Mouse (Mus musculus): Measurements from ENCODE around the gene Slco2b1.

Gene Slco2b1

GRCm38 (mm10) chr7:99648623-99649022 is 62.5 kb downstream of the Slco2b1 start:
- peak; percentile 31 for DNase-seq (ENCODE audit: low spot score)

DNA sequence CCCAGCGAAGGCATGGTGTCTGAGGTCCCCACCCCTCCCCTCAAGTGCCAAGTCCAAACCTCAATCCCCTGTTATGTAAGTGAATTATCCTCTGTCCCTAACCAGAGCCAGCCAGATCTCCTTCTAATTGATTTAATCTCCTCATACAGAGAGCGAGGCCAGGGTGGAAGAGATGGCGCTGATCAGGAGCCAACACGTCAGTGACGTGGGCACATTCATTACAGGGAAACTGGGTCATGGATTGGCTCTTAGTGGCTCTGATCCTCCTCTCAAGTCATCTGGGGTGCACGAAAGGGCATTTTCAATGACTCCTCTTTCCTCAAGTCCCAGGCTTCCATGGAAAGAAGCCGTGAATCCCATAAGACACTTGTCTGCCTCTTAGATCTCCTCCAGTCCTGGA is 66.4 kb downstream of the Slco2b1 start:
- no peak for DNase-seq (ENCODE audit: low spot score)

- no peak for DNase-seq (ENCODE audit: low spot score)
Measured at GRCm38 (mm10) chr7:99642078-99642477, 69.1 kb downstream of the Slco2b1 start.

- DNase-seq (ENCODE audit: low spot score) = no peak
Measured at GRCm38 (mm10) chr7:99641245-99641644, 69.9 kb downstream of the Slco2b1 start.

GRCm38 (mm10) chr7:99633966-99634665 is 77.0 kb downstream of the Slco2b1 start:
- DNase-seq (ENCODE audit: low spot score) = no peak

- DNase-seq (ENCODE audit: low spot score) = no peak
Measured at GRCm38 (mm10) chr7:99632286-99632685, 78.9 kb downstream of the Slco2b1 start.

DNA sequence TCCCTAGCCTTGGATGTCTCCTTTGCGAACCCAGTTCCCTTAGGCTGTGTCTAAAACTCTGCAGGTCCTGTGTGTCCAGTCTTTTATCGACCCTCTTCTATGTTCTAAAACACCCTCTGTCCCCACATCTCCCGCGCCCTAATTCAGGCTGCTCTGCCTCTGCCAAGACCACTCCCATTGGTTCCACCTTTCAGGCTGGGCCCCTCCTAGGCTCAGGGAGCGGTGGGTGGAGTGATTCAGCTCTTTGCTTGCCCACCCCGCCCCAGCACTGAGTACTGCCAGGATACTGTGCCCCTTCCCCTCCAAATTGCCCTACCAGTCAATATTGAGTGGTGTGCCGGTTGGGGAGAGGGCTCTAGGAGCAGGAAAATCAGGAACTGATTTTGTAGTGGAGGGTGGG is 83.8 kb downstream of the Slco2b1 start:
- no peak for DNase-seq (ENCODE audit: low spot score)

DNA sequence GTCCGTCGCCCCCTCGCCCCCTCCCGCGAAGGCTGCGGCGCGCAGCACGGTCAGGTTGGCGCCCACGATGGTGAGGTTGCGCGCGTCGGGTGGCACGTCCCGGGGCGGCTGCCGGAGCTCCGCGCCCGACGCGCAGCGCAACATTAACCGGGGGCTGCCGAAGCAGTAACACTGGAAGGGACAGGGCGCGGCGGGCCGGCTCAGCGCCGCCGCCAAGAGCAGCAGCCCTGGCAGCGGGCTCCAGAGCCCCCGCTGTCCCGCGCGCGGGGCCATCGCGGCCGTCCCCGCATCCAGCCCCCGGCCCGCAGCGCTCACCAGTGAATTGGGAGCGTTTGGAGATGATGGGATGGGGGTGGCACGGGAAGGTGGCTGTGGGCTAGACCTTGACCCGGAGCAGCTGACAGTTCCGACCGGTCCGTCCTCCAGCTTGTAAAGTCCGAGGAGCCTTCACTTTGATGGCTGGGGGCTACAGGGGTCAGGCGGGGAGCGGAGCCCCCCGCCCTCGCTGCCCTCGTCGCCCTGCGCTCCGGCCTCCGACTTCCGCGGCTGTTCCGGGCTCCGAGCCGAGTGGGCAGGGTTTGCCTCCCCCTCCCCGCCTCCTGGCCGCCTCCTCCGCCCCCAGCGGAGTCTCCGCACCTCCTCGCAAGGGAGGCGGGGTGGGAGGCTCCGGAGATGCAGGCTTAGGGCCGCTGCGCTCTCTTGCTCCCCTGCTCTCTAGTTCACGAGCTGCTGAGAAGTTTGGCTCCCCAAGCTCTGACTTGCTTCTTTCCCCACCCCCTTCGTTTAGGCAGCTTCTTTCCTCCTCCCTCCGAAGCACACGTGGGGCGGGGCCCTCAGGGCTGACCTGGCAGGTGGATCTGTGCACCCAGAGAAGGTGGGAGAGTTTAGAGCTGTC is 84.5 kb downstream of the Slco2b1 start, which contains the start of gene Tpbgl:
Gene Tpbgl, minus strand, starts transcription at position 728 of the 895 bp plus-strand sequence.
- DNase-seq (ENCODE audit: low spot score) = peak; percentile 47

DNA sequence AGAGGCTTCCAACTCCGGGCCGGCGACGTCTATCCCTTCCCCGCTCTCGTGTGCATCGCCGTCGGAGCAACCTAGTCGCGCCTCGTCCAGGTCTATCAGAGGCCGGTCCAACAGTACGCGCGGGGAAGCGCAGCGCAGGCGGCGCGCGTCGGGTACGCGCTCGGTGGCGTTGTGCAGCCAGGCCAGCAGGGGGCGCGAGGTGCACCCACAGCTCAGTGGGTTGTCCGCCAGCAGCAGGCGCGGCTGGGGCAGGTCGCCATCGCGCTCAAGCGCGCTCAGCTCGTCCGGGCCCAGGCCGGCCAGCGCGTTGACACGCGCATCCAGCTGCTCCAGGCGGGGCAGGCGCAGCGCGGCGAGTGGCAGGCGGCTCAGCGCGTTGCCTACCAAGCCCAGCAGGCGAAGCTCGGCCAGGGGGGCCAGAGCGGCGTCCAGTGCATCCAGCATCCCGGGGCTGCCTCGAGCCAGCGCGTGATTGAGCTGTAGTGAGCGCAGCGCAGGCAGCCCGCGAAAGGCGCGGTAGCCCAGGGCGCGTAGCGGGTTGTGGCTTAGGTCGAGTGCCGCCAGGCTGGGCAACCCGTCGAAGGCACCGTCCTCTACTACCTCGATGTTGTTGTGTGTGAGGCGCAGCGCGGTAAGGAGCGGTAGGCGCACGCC is 85.3 kb downstream of the Slco2b1 start:
- peak; percentile 79 for DNase-seq (ENCODE audit: low spot score)

- no peak for DNase-seq (ENCODE audit: low spot score)
Measured at GRCm38 (mm10) chr7:99618860-99619259, 92.3 kb downstream of the Slco2b1 start.

DNA sequence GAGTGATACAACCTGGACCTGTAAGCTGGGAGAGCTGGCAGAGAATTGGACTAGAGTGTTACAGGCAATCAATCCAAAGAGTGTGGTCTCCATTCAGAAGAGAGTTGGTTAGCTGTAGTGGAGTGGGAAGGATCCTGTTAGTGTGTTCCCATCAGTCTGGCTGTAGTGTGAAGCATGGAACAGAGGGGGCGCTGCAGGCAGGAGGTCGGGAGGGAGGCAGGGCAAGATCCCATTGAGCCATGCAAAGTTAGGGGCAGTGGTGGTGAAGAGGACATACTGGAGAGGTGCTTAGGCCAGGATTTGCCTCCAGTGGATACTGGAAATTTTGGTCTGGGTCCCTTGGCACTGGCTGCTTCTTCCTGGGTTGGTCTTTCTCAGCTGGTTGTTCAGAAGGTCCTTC is 92.9 kb downstream of the Slco2b1 start:
- no peak for DNase-seq (ENCODE audit: low spot score)
